Mouse (Mus musculus) forebrain, embryonic 16.5 days (tissue): ENCODE results near the gene Mdga1. TPM values are rescaled to one million over a fixed set of nuclear protein-coding genes. Genes with fewer than 3 reads are reported as not detected.

Experiments
- ATAC-seq: fragments of 200-750 bp; cut with Nextera tagmentation; 2 replicates; pipeline ENCODE4 v1.8.0; 2017; ENCODE audit warnings: mild to moderate bottlenecking, moderate library complexity
- H3K27ac ChIP-seq: fragments of 300-500 bp; sonication (generic); 2 replicates; pipeline ENCODE4 v1.5.1; 2014; ENCODE audit warnings: low read length, control low read depth
- H3K27me3 ChIP-seq: fragments of 300-500 bp; sonication (generic); replicated peaks from 2 replicates; pipeline ENCODE4 v1.6.1; 2014; ENCODE audit warnings: low read length; ENCODE audit not compliant: control insufficient read depth, insufficient read depth
- H3K36me3 ChIP-seq: fragments of 300-500 bp; sonication (generic); 2 replicates; pipeline ENCODE4 v1.6.1; 2014; ENCODE audit not compliant: control insufficient read depth, insufficient read depth
- H3K4me1 ChIP-seq: fragments of 300-500 bp; sonication (generic); replicated peaks from 2 replicates; pipeline ENCODE4 v1.6.1; 2014; ENCODE audit warnings: low read length; ENCODE audit not compliant: control insufficient read depth, insufficient read depth
- H3K4me2 ChIP-seq: fragments of 300-500 bp; sonication (generic); 2 replicates; pipeline ENCODE4 v1.6.1; 2014; ENCODE audit warnings: mild to moderate bottlenecking, low read length, control low read depth
- H3K4me3 ChIP-seq: fragments of 300-500 bp; sonication (generic); replicated peaks from 2 replicates; pipeline ENCODE4 v1.5.1; 2014; ENCODE audit warnings: mild to moderate bottlenecking, low read length, control low read depth
- H3K9ac ChIP-seq: fragments of 300-500 bp; sonication (generic); replicated peaks from 2 replicates; pipeline ENCODE4 v1.6.1; 2014; ENCODE audit warnings: low read depth, low read length, control low read depth
- H3K9me3 ChIP-seq: fragments of 300-500 bp; sonication (generic); 2 replicates; pipeline ENCODE4 v1.6.1; 2016; ENCODE audit warnings: low read length; ENCODE audit not compliant: control insufficient read depth
- WGBS: fragments of 180-500 bp; shearing (Covaris S2); extraction: QIAGEN DNeasy Blood & Tissue Kit; methylation state at CpG from one replicate; pipeline ENCODE4 v1.1.7; 2014; 5-methylcytosine and 5-hydroxymethylcytosine counted together
- polyA plus RNA-seq: library from polyadenylated mRNA; unstranded; fragments of >200 nt; fragmentation: Nextera tagmentation; extraction: Ambion mirVana; gene quantifications from 2 replicates; pipeline ENCODE4 v1.2.1, GENCODE M21; 2015

Mdga1 gene
- polyA plus RNA-seq, 1 experiment from 2014 or later: 10.7 TPM

DNA sequence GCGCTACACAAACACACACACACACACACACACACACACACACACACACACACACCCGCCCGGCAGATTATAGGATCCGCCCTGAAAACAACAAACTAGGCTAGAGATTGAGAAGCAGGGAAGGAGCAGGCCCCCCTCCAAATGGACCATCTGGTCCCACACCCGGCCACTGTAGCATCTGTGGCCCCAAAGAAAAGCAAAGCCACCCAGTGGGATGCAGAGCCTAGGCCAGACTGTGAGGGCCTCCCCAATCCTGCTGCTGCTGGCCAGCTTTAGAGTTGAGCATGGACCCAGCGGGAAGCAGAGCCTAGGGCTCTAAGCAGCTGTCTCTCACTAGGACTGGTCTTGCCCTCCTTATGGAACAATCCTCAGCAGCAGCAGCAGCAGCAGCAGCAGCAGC lies 85.3 kb downstream of the Mdga1 start:
- Histone ChIP-seq H3K4me3 (peak overlapping the region; percentile 67), H3K9ac (peak overlapping the region; percentile 85), H3K27me3 (0 out of 2 replicates have a peak, but pooled peaks cover 2% of the 10 kb centered on the region), H3K36me3 (no peaks in the 10 kb centered on the region), H3K9me3 (no peaks in the 10 kb centered on the region), H3K4me2 (peak overlapping the region; percentile 95), H3K27ac (peak overlapping the region; percentile 44; the same call in 1 of the 2 replicates), H3K4me1 (peaks cover 62% of the 10 kb centered on the region)
- ATAC-seq: no peak
- WGBS: 21% methylated on average over 6 of the region's 6 CpGs

DNA sequence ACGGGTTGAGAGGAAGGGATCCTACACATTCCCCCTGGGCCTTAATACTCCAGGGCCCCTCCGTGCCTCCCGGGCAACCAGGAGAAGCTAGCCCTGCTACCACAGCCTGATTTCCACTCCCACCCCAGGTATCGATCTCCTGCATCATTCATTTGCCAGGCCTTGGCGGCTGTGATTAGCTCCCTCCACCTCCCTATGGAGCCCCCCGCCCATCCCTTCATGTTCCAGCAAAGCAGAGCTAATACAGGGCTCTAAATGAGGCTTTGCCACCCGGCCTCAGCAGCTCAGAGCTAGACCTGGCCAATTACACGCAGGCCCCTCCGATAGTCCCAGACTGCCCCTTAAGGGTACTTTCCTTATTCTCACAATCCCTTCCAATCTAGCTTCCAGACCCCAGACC lies 86.5 kb downstream of the Mdga1 start:
- peak overlapping the region; percentile 67 for H3K4me3 ChIP-seq
- H3K9ac ChIP-seq: peak overlapping the region; percentile 48
- H3K4me2 ChIP-seq: peak overlapping the region; percentile 95
- 21% methylated on average over 9 of the region's 9 CpGs for WGBS
- H3K4me1 ChIP-seq: peaks cover 57% of the 10 kb centered on the region
- no peak for ATAC-seq
- 0 out of 2 replicates have a peak, but pooled peaks cover 2% of the 10 kb centered on the region for H3K27me3 ChIP-seq
- peak overlapping the region; percentile 50 for H3K27ac ChIP-seq
- no peaks in the 10 kb centered on the region for H3K36me3 ChIP-seq
- H3K9me3 ChIP-seq: no peaks in the 10 kb centered on the region

DNA sequence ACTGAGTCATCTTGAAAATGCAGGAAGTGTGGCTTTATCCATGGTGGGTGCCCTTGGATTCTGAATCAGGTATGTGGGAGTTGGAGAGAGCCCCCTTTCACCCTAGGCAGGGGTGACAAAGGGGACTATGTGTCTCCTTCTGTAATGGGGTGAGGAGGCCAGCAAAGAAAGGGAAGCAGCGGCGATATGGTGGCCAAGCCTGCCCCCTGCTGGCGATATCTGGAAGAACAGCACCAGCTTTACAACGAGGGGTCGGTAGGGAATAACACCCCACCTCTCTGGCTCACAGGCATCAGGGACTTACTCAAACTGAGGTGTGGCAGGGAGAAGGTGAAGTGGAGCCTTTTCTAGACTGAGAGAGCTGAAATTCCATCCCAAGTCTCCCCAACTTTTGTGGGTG lies 87.0 kb downstream of the Mdga1 start:
- Histone ChIP-seq H3K4me3 (peak overlapping the region; percentile 67), H3K4me2 (peak overlapping the region; percentile 95), H3K4me1 (peaks cover 57% of the 10 kb centered on the region), H3K27me3 (0 out of 2 replicates have a peak, but pooled peaks cover 2% of the 10 kb centered on the region), H3K9me3 (no peaks in the 10 kb centered on the region), H3K36me3 (no peaks in the 10 kb centered on the region), H3K27ac (no peak overlapping the region; the same call in 1 of the 2 replicates), H3K9ac (peak overlapping the region; percentile 48)
- WGBS: 0% methylated on average over 5 of the region's 5 CpGs
- no peak for ATAC-seq

DNA sequence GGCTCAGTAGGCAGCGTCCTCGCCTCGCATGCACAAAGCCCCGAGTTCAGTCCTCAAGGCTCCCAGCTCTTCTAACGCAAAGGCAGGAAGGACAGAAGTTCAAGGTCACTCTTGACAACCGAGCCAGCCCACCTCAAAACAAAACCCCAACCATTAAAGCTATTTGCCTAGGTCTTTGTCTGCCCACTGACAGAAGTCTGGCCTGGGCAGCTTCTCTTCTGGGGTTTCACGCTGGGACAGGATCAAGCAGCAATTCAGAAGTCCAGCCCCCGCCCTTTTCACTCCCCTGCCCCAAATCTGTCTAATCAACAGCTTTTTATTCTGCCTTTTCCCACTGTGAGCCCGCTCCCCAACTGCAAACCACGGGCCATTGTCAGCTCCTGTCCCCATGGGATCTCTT lies 89.6 kb downstream of the Mdga1 start:
- H3K27me3 ChIP-seq: 0 out of 2 replicates have a peak, but pooled peaks cover 2% of the 10 kb centered on the region
- H3K4me3 ChIP-seq: no peak overlapping the region
- H3K27ac ChIP-seq: no peak overlapping the region
- 20% methylated on average over 10 of the region's 10 CpGs for WGBS
- H3K9me3 ChIP-seq: no peaks in the 10 kb centered on the region
- no peak for ATAC-seq
- no peaks in the 10 kb centered on the region for H3K36me3 ChIP-seq
- 0 out of 2 replicates have a peak overlapping the region, but pooled peaks have one; percentile 22 for H3K9ac ChIP-seq
- peaks cover 33% of the 10 kb centered on the region for H3K4me1 ChIP-seq
- H3K4me2 ChIP-seq: no peak overlapping the region

DNA sequence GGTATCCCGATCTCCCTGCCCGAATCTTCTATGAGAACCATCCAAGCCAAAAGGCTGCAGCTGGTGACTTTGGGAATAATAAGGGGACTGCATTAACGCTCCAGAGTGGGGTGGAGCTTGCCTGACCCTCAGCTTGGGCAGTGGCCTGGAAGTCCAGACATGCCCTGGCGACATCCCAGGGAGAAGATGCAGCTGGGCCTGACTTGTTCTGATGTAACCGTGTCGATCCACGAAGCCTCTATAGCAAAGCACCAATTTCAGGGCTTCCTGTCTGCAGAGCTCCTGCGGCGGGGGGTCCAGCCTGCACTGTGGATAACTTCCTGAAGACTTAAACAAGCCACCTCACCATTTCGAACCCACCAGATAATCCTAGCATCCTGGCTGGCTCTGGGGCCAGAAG lies 90.9 kb downstream of the Mdga1 start:
- Histone ChIP-seq H3K9me3 (no peaks in the 10 kb centered on the region), H3K9ac (no peak overlapping the region), H3K4me3 (no peak overlapping the region), H3K27ac (no peak overlapping the region), H3K4me1 (peaks cover 30% of the 10 kb centered on the region), H3K36me3 (no peaks in the 10 kb centered on the region), H3K27me3 (no peaks in the 10 kb centered on the region), H3K4me2 (no peak overlapping the region)
- no peak for ATAC-seq
- 89% methylated on average over 10 of the region's 10 CpGs for WGBS

DNA sequence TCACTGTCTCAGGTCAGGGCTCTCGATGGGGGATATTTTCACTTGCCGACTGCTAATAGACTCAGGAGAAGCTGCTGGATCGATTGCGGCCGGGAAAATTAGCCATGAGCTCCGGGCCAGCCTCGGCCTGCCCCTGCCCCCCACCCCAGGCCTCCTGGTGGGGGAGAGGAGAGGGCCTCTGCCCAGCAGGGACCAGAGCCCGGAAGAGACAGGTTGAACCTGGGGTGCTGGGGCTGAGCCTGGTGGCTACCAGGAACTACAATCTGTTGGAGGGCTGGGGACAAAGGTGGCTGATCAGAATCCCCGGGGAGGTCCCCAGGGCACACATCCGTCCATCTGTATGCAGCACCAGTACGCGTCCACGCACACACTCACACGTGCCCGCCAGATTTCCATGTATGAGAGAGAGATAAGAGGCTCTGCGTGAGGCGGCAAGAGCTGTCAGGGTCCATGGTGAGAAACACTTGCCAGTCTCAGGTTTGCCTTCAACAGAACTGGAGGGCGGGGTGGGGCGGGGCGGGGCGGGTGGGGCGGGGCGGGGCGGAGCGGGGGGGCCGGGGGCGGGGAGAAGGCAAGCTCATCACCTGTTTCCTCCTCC lies 95.7 kb downstream of the Mdga1 start:
- Histone ChIP-seq H3K4me3 (no peak overlapping the region), H3K9ac (peak overlapping the region; percentile 50; the same call in 1 of the 2 replicates), H3K27me3 (no peaks in the 10 kb centered on the region), H3K4me2 (peak overlapping the region; percentile 32), H3K9me3 (no peaks in the 10 kb centered on the region), H3K27ac (peak overlapping the region; percentile 91), H3K36me3 (no peaks in the 10 kb centered on the region), H3K4me1 (peaks cover 34% of the 10 kb centered on the region)
- WGBS: 7% methylated on average over 25 of the region's 27 CpGs
- peak; percentile 12; the same call in 1 of the 2 replicates for ATAC-seq

DNA sequence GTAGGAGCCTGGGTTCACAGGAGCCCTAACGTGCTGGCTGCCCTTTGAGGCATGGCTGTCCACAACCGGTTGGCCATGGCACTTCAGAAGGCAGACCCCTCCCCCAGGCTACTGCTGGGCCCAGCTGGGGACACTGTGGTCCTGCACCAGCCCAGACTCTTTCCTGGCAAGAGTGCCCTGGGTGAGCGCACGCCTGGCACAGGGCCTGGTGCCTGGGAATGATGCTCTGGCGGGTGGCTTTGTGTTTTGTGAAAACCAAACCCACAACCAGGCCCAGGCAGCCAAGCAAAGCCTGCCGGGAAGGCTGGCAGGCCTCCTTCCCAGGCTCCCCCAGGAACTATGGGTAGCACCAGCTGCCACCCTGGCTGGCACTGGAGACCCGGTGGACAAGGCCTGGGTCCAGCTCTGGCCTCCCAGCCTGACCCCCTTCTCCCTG lies 96.3 kb downstream of the Mdga1 start:
- peak; percentile 95 for ATAC-seq
- Histone ChIP-seq H3K4me2 (no peak overlapping the region), H3K4me3 (no peak overlapping the region), H3K36me3 (no peaks in the 10 kb centered on the region), H3K4me1 (peaks cover 35% of the 10 kb centered on the region), H3K9ac (peak overlapping the region; percentile 50; the same call in 1 of the 2 replicates), H3K9me3 (no peaks in the 10 kb centered on the region), H3K27ac (peak overlapping the region; percentile 91), H3K27me3 (no peaks in the 10 kb centered on the region)
- WGBS: 21% methylated on average over 7 of the region's 7 CpGs

DNA sequence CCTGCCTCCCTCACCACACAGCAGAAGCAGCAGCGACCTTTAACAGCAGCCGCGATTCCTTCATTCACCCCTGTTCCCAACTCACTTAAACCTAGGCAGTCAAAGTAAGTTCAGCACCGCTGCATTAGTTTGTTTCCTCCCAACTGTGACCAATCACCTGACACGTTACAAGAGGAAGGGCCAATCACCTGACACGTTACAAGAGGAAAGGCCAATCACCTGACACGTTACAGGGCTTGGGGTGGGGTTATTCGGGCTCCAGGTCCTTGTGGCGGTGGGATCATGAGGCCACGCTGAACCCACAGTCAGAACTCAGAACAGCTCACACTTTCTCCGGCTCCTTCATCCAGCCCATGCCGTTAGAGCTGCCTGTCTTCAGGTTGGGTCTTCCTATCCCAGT lies 99.6 kb downstream of the Mdga1 start:
- H3K27ac ChIP-seq: no peak overlapping the region
- no peak overlapping the region for H3K4me2 ChIP-seq
- no peak overlapping the region for H3K9ac ChIP-seq
- H3K4me1 ChIP-seq: peaks cover 35% of the 10 kb centered on the region
- H3K27me3 ChIP-seq: no peaks in the 10 kb centered on the region
- H3K4me3 ChIP-seq: no peak overlapping the region
- WGBS: 79% methylated on average over 12 of the region's 12 CpGs
- no peaks in the 10 kb centered on the region for H3K9me3 ChIP-seq
- no peaks in the 10 kb centered on the region; the same call in 1 of the 2 replicates for H3K36me3 ChIP-seq
- no peak for ATAC-seq

GRCm38 (mm10) chr17:29865914-29866313 lies 104.0 kb downstream of the Mdga1 start:
- Histone ChIP-seq H3K9ac (no peak overlapping the region), H3K4me3 (no peak overlapping the region), H3K4me2 (no peak overlapping the region), H3K36me3 (no peaks in the 10 kb centered on the region; the same call in 1 of the 2 replicates), H3K4me1 (peaks cover 11% of the 10 kb centered on the region), H3K9me3 (no peaks in the 10 kb centered on the region), H3K27me3 (no peaks in the 10 kb centered on the region), H3K27ac (no peak overlapping the region)
- WGBS: 53% methylated on average over 6 of the region's 6 CpGs
- no peak for ATAC-seq
